Mouse (Mus musculus) liver, postnatal 0 days (tissue): ENCODE measurements around the gene Elac2.

Experiments used
- CTCF ChIP-seq: sonication (generic); IDR thresholded peaks from 2 replicates; pipeline ENCODE4 v1.5.1; 2016; ENCODE audit warnings: antibody characterized with exemption, low read depth
- EP300 ChIP-seq: IDR thresholded peaks from 2 replicates; pipeline ENCODE4 v1.6.1; 2016; ENCODE audit warnings: antibody characterized with exemption, low read depth, mild to moderate bottlenecking

GRCm38 (mm10) chr11:64968939-64969342 lies 9.9 kb upstream of the Elac2 start:
- TF ChIP-seq CTCF (no peak), EP300 (no peak)
